Mouse (Mus musculus) WW6 (cell line): ENCODE results near the gene Nr1h2.

Source experiments
- DNase-seq: peaks from one replicate; pipeline ENCODE4 v3.0.0-alpha.2; 2013; ENCODE audit warnings: low read depth, low spot score

Gene Nr1h2

DNA sequence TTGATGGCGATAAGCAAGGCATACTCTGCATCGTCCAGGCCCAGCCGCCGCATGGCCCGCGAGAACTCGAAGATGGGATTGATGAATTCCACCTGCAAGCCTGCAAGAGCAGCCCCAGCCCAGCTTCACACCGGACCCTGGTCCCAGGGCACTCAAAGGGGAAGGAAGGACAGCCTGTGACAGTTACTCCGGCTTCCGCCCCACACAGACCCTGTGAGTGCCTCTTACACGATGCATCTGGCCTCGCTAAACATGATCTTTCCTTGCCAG lies 3.4 kb downstream of the Nr1h2 start:
- no peak for DNase-seq

GRCm38 (mm10) chr7:44549621-44550408 lies 3.9 kb downstream of the Nr1h2 start:
- DNase-seq = no peak

- DNase-seq = peak; percentile 99
Observed at GRCm38 (mm10) chr7:44548497-44549087, 5.2 kb downstream of the Nr1h2 start, which contains the start of gene Pold1. Pold1 (minus strand) TSS chr7:44548849.

- DNase-seq = no peak
Observed at GRCm38 (mm10) chr7:44547725-44548124, 6.0 kb downstream of the Nr1h2 start.

DNA sequence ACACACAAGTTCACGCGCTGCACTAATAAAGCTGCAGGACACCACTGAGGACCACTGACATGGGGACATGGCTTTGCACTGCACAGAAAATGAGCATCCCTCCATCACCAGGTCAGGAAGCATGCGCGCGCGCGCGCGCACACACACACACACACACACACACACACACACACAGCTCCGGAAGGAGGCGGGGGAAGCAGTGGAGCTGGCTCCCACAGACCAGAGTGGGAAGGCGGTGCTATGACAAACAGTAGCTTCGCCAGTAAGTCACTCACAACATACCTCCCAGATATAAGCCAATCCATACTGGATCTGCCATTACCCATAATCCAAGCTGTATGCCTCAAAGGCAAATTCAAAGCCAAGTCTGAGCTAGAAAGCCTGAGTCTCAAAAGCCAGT lies 6.7 kb downstream of the Nr1h2 start:
- DNase-seq = no peak

DNA sequence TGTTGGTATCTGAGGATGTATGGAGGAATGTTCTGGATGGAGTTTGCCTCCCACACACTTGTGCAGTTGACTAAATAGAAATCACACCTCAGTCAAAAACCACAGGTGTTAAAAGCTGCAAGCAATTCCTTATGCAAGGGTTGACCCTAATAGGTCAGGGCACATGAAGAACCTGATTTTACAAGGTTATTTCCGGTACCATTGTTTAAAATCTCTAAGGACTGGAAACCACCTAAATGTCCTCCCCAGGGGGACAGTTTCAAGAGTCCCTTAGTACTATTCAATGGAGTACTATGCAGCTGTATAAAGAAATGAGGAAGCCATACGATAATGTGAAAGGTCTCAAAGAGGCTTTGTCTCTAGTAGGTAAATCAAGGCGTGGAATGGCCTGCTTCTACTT lies 7.5 kb downstream of the Nr1h2 start:
- DNase-seq = no peak

DNA sequence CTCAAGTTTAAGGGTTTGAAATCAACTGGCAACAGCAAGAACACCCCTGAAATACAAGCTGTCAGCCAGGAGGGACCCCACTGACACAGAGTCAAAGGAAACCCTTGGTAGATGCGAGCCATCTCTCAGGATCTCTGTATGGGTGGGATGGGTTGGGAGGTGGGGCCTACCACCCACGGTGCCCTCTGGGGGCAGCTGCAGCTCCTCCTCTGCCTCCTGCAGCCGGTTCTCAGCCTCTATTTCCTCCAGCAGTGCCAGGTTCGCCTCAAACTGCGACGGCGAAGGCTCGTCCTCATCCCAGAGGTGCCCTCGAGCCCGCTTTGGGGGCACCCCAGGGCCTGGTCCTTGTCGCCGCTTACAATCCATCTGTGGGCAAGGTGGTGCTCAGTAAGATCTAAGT lies 10.7 kb downstream of the Nr1h2 start:
- no peak for DNase-seq

DNA sequence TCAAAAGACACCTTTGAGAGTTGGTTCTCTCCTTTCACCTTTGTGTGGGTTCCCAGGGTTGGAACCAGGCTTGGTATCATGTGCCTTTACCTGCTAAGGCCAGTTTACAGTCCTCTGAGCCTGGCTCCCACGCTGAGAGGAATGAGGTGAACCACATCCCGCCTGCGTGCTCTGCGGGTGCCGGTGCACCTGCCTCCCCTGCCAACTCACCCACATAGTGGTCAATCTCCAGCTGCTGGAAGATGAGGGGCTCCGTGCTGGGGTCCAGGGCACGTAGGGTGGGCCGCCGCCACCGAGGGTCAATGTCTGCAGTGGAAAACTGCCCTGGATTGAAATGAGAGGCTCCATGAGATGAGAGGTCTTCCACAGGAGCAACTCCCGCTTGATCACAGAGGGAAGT lies 11.2 kb downstream of the Nr1h2 start:
- no peak for DNase-seq

DNA sequence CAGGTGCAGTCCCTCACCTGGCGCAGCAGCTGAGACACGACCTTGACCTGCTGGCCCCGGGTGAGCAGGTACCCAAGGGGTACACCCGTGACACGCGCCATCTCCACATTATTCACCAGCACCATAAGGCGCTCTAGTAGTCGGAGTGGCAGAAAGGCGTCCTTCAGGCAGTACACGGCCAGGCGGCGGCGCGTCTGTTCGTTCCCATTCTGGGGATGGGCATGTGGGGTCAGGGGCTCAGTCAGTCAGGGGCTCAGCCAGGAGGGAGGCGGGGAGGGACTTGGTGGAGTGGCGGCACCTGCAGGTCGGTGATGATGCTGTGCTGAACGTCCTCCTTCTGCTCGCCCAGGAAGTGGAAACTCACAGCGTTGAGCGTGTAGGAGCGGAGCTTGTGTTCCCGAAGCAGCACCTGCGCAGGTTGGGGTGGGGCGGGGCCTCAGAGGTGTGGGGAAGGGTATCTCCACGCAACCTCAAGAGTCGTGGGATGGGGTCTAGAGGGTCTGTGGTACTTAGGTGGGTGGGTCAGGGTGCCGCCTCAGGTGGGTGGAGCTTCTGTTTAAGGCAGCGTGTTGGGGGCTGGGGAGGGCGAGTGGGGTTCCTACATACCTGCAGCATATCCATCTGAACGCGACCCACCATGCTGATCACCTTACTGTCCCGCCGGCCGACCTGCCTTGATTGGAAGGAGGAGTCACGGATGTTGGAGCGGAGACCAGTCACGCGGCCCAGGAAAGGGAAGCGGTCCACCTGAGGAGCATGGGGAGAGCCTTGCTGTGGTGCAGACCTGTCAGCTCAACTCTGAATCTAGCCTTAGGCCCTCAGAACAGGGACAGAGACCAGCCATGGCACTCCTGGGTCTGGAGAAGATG lies 14.8 kb downstream of the Nr1h2 start:
- DNase-seq = no peak

DNA sequence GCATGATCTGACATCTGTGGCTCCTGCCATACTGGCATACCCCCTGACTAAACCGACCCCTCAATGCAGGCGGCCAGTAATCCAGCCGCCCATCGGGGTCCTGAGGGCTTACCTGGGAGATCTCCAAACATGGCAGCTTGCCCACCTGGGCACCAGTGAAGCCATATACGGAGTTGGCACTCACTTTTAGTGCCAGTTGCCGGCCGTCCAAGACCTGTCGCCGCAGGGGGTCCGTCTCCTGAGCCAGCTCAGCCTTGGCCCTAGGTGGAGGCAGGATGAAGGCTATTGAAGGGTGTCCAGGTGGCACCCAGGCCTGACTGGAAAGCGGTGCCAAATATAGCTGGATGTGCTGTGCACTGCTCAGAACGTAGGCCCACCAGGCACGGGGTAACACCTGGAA lies 16.3 kb downstream of the Nr1h2 start:
- no peak for DNase-seq

- no peak for DNase-seq
Observed at GRCm38 (mm10) chr7:44537009-44537408, 16.7 kb downstream of the Nr1h2 start.

DNA sequence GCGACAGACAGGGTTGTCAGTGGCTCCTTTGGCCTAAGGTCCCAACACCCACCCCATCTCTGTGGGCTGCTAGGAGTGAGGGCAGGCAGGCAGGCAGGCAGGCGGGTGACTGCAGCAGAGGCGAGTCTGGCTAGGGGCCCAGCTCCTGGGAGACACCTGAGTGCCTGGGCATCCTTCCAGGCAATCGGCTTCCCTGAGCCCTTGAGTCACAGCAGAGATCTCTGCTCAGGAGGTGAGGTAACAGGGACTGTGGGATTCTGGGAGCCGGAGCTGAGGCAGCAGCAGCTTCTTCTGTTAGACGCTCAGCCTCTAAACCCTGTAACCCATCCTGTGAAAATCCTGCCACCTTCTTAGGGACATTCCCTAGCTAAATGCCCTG lies 17.2 kb downstream of the Nr1h2 start:
- DNase-seq = no peak

- no peak for DNase-seq
Observed at GRCm38 (mm10) chr7:44535657-44536589, 17.8 kb downstream of the Nr1h2 start.

GRCm38 (mm10) chr7:44534656-44535441 lies 18.9 kb downstream of the Nr1h2 start:
- no peak for DNase-seq

DNA sequence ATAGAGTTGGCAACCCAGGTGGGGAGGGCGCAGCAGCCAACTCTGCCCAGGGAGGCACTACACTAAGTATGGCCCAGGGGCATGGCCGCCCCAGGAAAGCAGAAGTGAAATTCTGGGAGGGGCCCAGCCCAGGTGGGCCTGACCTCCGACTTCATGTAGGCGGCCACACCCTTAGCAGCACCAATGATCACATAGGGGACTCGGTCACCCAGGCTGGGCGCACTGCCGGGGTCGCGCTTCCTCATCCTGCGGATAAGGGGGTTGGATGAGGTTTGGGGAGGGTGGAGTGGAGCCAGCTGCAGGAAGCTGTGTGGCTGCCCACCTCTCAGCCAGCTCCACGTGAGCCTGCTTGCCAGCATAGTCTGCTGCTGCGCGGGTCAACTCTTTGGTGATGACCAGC lies 19.5 kb downstream of the Nr1h2 start:
- DNase-seq = no peak

GRCm38 (mm10) chr7:44533746-44534045 lies 20.1 kb downstream of the Nr1h2 start:
- DNase-seq = no peak

DNA sequence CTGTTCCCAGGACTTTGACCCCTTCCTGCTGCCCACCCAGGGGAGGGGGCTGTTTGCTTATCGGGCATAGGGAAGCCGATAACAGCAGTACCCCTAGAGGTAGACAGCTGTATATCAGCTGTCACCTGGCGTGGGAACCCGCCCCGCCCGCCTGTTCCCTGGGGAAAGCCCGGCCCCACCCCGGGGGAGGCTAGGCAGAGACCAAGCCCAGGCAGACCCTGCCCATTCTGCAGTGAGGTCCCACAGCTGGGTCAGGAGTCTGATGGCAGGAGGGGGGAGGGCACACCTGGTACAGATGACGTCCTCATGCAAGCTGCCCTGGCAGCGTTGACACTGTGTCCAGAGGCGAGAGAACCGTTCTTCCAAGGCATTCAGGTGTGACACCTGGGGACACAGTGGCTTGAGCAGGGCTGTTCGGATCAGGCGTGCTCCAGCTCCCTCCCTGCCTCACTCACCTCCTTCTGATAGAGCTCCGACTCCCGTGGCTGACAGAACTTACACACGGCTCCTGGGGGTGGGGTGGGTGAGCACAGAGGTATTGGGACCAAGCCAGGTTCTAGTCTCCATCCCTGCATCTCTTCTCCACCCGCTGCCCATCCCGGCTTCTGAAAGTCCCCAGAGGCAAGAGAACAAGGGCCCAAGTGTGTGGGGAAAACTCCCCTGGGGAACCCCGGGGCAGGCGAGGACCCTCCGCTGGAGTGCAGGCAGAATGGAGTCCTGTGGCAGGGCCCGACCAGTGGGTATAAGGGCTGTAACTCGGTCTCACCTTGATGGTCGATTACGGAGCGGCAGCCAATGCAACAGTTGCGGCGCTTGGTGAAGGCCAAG lies 20.6 kb downstream of the Nr1h2 start:
- DNase-seq = no peak

DNA sequence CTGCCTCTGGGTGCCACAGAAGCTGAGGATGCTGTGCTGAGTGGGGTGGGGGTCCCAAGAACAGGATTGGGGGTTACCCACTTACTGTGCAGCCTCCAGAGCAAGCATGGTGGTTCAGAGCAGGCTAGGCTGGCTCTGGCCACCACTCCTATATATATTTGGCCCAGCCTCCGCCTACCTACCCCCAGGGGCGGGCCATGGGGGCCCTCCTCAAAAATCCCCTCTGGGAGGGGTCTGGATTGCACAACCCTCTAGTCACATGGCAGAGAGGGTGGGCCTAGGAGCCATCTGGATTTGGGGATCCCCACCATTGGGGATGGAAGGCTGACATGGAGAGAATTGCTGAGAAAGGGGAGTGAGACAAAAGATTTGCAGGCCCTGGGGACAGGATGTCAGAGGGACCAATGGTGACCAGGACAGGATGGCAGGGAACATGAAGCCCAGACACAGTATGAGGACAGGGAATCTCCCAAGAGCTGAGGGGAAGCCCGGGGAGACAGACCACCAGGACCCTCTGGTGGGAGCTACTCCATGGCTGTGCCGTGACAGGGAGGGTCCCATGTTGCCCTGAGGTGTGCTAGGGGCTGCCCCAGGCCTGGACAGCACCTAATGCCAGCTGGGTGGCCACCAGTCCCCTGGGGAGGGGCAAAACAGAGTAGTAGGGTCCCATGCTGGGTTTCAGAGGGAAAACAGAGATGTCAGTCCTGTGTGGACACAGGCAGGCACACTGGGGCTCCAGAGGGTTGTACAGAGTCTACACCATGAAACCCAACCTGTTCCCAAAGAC lies 21.6 kb downstream of the Nr1h2 start, which contains the start of gene Spib:
Gene Spib, minus strand, starts transcription at position 126 of the 787 bp plus-strand sequence.
- DNase-seq = no peak

DNA sequence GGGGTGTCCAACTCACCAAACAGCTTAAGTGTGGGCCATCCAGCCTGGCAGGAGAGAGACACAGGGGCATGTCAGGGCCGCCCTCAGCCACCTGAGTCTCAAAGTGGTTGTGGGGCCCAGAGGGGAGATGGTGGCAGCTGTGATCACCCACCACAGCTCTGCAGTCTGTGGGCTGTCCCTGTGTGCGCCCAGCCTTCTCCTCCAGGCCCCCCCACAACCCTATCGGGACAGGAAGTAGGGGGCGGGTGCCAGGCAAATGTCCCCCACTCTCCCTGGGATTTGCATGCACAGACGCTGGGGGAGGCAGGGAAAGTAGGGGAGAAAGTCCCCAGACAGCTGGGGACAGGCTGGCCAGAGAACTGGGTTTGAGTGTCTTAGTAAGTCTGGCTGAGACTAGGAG lies 22.5 kb downstream of the Nr1h2 start:
- no peak for DNase-seq
